In genomic region chr5:116046246-116046645, GRCm38 (mm10) we compare ENCODE assay signal across 24 mouse cellular contexts. TPM values are rescaled to one million over a fixed set of nuclear protein-coding genes. Genes with fewer than 3 reads are reported as not detected.
"Had no signal": no experiment of that assay in that cellular context is flagged by ENCODE, and none has a peak within 500 bp of the region (broad histone marks: within the 10 kb centered on the region; RNA-seq: fewer than 3 reads in every experiment).

No protein-coding gene starts in this region.

- H3K27ac ChIP-seq: neural tube, embryonic 12.5 days; neural tube, embryonic 13.5 days; neural tube, embryonic 15.5 days; stomach, embryonic 15.5 days; stomach, postnatal 0 days had no signal

- H3K4me1 ChIP-seq: neural tube, embryonic 12.5 days; neural tube, embryonic 13.5 days; neural tube, embryonic 15.5 days had no signal

- DNase-seq: retina, postnatal 1 day; right cerebral cortex, adult 18-20 months; right cerebral cortex, postnatal 14 days; right cerebral cortex, postnatal 25 days; right cerebral cortex, postnatal 4 days; spleen, adult 18-20 months; thymus, adult 18-20 months; thymus, adult 2 months; thymus, postnatal 14 days; thymus, postnatal 25 days; thymus, postnatal 36 days; thymus, postnatal 4 days had no signal

- H3K9me3 ChIP-seq: neural tube, embryonic 12.5 days; neural tube, embryonic 13.5 days; neural tube, embryonic 15.5 days; stomach, embryonic 15.5 days had no signal

- H3K4me3 ChIP-seq: neural tube, embryonic 12.5 days; neural tube, embryonic 13.5 days; neural tube, embryonic 15.5 days; stomach, embryonic 15.5 days had no signal

- H3K36me3 ChIP-seq: neural tube, embryonic 12.5 days; neural tube, embryonic 13.5 days; neural tube, embryonic 15.5 days; stomach, embryonic 15.5 days had no signal

- H3K27me3 ChIP-seq: neural tube, embryonic 12.5 days; neural tube, embryonic 13.5 days; neural tube, embryonic 15.5 days; stomach, embryonic 15.5 days had no signal

RNA-seq across cellular contexts. Expression of gene Tmem233, which starts 36.8 kb away (rescaled TPM):
- total RNA-seq: neutrophil, adult 5-6 weeks had no signal
- polyA plus RNA-seq: neural tube, embryonic 12.5 days; neural tube, embryonic 13.5 days; neural tube, embryonic 14.5 days; small intestine, adult 2 months; spleen, adult 2 months; stomach, embryonic 14.5 days; stomach, embryonic 15.5 days; stomach, postnatal 0 days; testis, adult 2 months; thymus, adult 2 months; thymus, postnatal 0 days had no signal
